Mouse (Mus musculus) kidney, adult 2 months (tissue): ENCODE measurements around the gene Slc31a1.

Source experiments
- CTCF ChIP-seq: fragments of 200-500 bp; conservative IDR thresholded peaks from 2 replicates; pipeline ENCODE4 v1.5.1; 2011; ENCODE audit warnings: low read depth, mild to moderate bottlenecking, control low read depth, low read length, moderate library complexity, mixed read lengths; ENCODE audit not compliant: insufficient read depth, insufficient read length
- POLR2A ChIP-seq: fragments of 200-500 bp; IDR thresholded peaks from one replicate; pipeline ENCODE4 v1.6.1; 2011; ENCODE audit warnings: low read depth, low read length, control low read depth

GRCm38 (mm10) chr4:62406133-62406532, 45.6 kb downstream of the Slc31a1 start:
- TF ChIP-seq POLR2A (no peak), CTCF (no peak)
